Mouse (Mus musculus) intestine, embryonic 16.5 days (tissue): ENCODE results near the gene Arhgef1. TPM values are rescaled to one million over a fixed set of nuclear protein-coding genes. Genes with fewer than 3 reads are reported as not detected.
A peak's percentile ranks its signal among the peaks of the same experiment; 100 is the strongest.

Experiments used
- ATAC-seq: fragments of 200-750 bp; cut with Nextera tagmentation; 2 replicates; pipeline ENCODE4 v1.8.0; 2017; ENCODE audit warnings: moderate TSS enrichment, moderate library complexity
- H3K27ac ChIP-seq: fragments of 300-500 bp; sonication (generic); 2 replicates; pipeline ENCODE4 v1.5.1; 2014; ENCODE audit warnings: mild to moderate bottlenecking, low read length
- H3K27me3 ChIP-seq: fragments of 300-500 bp; sonication (generic); replicated peaks from 2 replicates; pipeline ENCODE4 v1.6.1; 2014; ENCODE audit warnings: low read length, control low read depth, mixed read lengths; ENCODE audit not compliant: control insufficient read depth, insufficient read depth
- H3K36me3 ChIP-seq: fragments of 300-500 bp; sonication (generic); 2 replicates; pipeline ENCODE4 v1.6.1; 2014; ENCODE audit warnings: low read length, control low read depth; ENCODE audit not compliant: control insufficient read depth, insufficient read depth
- H3K4me1 ChIP-seq: fragments of 300-500 bp; sonication (generic); 2 replicates; pipeline ENCODE4 v1.6.1; 2014; ENCODE audit warnings: low read length, control low read depth, mixed read lengths; ENCODE audit not compliant: control insufficient read depth, insufficient read depth
- H3K4me2 ChIP-seq: fragments of 300-500 bp; sonication (generic); 2 replicates; pipeline ENCODE4 v1.6.1; 2014; ENCODE audit warnings: low read depth, low read length, control low read depth
- H3K4me3 ChIP-seq: fragments of 300-500 bp; sonication (generic); 2 replicates; pipeline ENCODE4 v1.5.1; 2014; ENCODE audit warnings: mild to moderate bottlenecking, low read length
- H3K9ac ChIP-seq: fragments of 300-500 bp; sonication (generic); 2 replicates; pipeline ENCODE4 v1.6.1; 2014; ENCODE audit warnings: low read depth, low read length
- H3K9me3 ChIP-seq: fragments of 300-500 bp; sonication (generic); 2 replicates; pipeline ENCODE4 v1.6.1; 2016; ENCODE audit warnings: low read length, control low read depth; ENCODE audit not compliant: control insufficient read depth
- WGBS: fragments of 180-500 bp; shearing (Covaris S2); extraction: QIAGEN DNeasy Blood & Tissue Kit; methylation state at CpG from one replicate; pipeline ENCODE4 v1.1.7; 2014; 5-methylcytosine and 5-hydroxymethylcytosine counted together
- polyA plus RNA-seq: library from polyadenylated mRNA; unstranded; fragments of >200 nt; fragmentation: Nextera tagmentation; extraction: Ambion mirVana; gene quantifications from 2 replicates; pipeline ENCODE4 v1.2.1, GENCODE M21; 2015

The Arhgef1 gene
- polyA plus RNA-seq, 1 experiment from 2014 or later: 71.3 TPM

DNA sequence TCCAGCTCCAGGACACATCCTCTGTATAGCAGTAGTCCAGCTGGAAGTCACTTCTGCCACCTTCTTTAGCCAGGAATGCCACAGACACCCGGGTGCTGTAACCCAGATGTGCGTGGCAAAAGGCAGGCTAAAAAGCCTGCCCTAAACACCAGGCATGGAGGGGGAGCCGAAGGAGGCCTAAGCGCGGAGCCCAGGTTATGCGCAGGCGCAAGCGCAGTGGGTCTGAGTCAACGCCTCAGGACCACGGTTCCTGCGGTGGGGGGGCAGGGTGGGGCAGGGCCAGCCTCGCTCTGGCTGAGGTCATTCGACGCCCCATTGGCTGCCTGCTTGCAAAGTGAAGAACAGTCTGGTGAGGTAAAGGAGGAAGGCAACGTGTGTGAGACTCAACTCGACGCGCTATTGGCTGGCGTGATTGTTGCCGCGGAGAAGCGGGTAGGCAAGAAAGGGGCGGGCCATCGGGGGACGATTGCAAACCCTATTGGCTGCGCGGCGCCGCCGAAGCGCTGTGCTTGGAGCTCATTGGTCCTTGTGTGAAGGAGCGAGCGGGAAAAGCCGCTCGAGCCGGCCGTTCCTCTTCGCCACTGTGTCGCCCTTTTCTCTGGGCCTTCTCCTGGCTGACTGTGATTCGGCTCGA, 33.1 kb upstream of the Arhgef1 start, which contains the start of the genes Lypd4 and Dmrtc2:
Gene Lypd4, minus strand, starts transcription at position 410 of the 634 bp plus-strand sequence.
Gene Dmrtc2, plus strand, starts transcription at position 526 of the 634 bp plus-strand sequence.
- H3K9ac ChIP-seq: no peak within 1 kb of the TSS
- H3K27me3 ChIP-seq: peaks cover 3% of the 10 kb centered on the region; the same call in 1 of the 2 replicates
- H3K36me3 ChIP-seq: no peaks in the 10 kb centered on the region
- peaks cover 4% of the 10 kb centered on the region; the same call in 1 of the 2 replicates for H3K9me3 ChIP-seq
- no peak within 1 kb of the TSS for H3K27ac ChIP-seq
- H3K4me1 ChIP-seq: no peaks in the 10 kb centered on the region
- no peak within 1 kb of the TSS for H3K4me3 ChIP-seq
- no peak for ATAC-seq
- no peak within 1 kb of the TSS for H3K4me2 ChIP-seq
- 52% methylated on average over 39 of the region's 41 CpGs for WGBS

DNA sequence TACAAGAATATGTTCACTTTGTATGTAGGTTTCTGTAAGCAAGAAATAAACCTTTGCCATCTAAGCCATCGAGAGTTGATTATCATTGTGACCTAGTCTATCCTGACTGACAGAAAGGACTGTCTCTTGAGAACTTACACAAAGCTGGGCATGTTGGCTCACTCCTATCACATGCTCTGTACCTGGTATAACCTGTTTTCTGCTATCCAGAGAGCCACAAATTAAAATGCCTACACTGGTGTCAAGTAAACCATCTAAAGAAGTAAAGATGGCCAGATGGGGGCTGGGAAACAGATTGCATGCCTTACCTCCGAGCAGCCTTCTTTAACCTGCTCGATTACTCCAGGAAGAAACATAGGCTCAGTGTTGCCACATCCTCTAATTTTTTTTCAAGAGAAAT, 25.1 kb upstream of the Arhgef1 start:
- Histone ChIP-seq H3K36me3 (no peaks in the 10 kb centered on the region), H3K9ac (no peak overlapping the region), H3K4me3 (no peak overlapping the region), H3K4me1 (no peaks in the 10 kb centered on the region), H3K9me3 (no peaks in the 10 kb centered on the region), H3K27me3 (no peaks in the 10 kb centered on the region), H3K4me2 (no peak overlapping the region), H3K27ac (no peak overlapping the region)
- no peak for ATAC-seq
- WGBS: 59% methylated on average over 3 of the region's 3 CpGs

DNA sequence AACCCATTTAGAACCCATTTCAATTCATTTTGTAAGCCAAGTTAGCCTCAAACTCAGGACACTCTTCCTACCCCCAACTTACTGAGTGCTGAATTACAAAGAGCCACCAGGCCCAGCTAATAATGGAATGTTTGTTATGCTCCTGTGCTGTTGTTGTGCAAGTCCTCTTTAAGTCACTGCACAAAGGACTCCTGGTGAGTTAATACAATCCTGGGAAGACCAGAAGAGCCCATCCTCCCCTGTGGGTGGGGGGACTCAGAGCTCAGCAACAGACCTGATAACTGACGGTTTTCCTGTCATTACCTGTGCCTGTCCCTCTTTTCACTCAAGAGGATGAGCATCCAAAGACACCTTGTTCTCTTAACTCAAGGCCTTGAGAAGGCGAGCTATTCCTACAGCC, 23.1 kb upstream of the Arhgef1 start:
- no peak overlapping the region for H3K9ac ChIP-seq
- H3K9me3 ChIP-seq: no peaks in the 10 kb centered on the region
- no peaks in the 10 kb centered on the region for H3K36me3 ChIP-seq
- H3K4me3 ChIP-seq: no peak overlapping the region
- H3K27ac ChIP-seq: no peak overlapping the region
- no peaks in the 10 kb centered on the region for H3K4me1 ChIP-seq
- WGBS: 35% methylated on average over 2 of the region's 2 CpGs
- no peak for ATAC-seq
- H3K27me3 ChIP-seq: no peaks in the 10 kb centered on the region
- no peak overlapping the region for H3K4me2 ChIP-seq

DNA sequence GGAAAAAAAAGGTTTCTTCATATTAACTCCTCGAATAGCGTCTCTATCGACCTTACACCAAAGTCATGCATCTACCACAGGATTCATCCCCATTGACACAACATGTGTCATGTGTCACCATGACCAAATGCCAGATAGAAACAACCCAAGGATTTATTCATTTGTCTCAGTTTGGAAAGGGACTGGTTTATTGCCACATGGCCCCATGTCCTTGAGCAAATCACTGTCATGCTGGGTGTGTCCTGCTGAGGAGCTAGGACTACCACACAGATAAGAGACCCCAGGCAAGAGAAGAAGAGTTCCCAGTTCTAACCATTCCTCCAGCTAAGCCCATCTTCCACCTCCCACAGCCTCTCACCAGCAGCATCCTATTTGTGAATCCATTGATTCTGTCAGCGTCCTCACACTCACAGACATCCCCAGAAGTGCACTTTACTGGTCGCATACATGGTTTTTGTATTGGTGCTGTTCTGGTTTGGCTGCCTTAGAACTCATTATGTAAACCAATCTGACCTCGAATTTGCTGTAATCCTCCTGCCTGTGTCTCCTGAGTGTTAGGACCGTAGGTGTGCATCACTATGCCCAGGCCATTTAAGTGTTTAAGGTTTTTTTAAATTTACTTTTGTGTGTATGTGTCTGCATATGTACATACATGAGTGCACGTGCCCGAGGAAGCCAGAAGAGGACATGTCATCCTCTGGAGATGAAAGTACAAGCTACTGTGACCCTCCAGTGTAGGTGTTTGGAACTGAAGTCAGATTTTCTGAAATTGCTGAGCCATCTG, 20.1 kb upstream of the Arhgef1 start:
- Histone ChIP-seq H3K4me3 (no peak overlapping the region), H3K27ac (no peak overlapping the region), H3K36me3 (peaks cover 6% of the 10 kb centered on the region; the same call in 1 of the 2 replicates), H3K4me1 (peaks cover 18% of the 10 kb centered on the region), H3K9ac (no peak overlapping the region), H3K4me2 (no peak overlapping the region), H3K9me3 (no peaks in the 10 kb centered on the region), H3K27me3 (no peaks in the 10 kb centered on the region)
- 91% methylated on average over 9 of the region's 9 CpGs for WGBS
- ATAC-seq: no peak

DNA sequence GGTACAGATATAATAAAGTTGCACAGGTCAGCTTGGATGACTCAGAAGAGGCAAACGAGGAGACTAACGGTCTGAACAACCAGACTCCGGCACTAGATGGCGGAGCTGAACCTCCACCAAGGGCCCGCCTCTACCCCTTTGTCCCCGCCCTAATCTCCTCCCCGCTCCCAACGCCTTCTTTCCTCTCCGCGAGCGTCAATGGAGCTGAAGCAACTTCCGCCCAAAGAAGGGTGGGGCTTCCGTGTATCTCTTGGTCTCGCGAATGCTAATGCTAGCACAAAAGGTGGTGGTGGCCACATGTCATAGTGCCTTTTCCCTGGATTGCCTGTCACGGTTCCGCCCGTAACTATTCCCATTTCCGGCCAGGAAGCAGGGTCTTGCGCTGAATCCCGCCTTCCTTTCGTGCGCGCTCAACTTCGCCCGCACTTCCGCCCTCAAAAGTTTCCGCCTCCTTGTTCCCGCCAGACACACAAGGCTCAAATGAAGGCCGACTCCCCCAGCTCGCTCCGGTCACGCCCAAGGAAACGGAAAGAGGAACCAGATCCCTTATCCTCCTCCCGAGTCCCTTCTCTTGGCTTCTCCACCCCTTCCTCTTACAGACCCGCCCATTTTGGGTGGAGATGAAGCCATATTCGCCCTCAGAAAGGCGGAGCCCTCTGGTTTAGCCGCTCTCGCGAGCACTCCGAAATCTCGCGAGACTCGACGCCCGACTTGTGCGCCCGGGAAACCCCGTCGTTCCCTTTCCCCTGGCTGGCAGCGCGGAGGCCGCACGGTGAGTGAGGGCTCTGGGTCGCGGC, 18.6 kb upstream of the Arhgef1 start, which contains the start of gene Rps19:
Gene Rps19, plus strand, starts transcription at position 476 of the 797 bp plus-strand sequence.
- WGBS: under 1% methylated on average over 57 of the region's 57 CpGs
- Histone ChIP-seq H3K4me3 (peak within 1 kb of the TSS; percentile 99), H3K9ac (peak within 1 kb of the TSS; percentile 100), H3K4me2 (peak within 1 kb of the TSS; percentile 86), H3K27me3 (no peaks in the 10 kb centered on the region), H3K4me1 (peaks cover 21% of the 10 kb centered on the region), H3K9me3 (no peaks in the 10 kb centered on the region), H3K36me3 (peaks cover 21% of the 10 kb centered on the region), H3K27ac (peak within 1 kb of the TSS; percentile 89)
- peak; percentile 96 for ATAC-seq

DNA sequence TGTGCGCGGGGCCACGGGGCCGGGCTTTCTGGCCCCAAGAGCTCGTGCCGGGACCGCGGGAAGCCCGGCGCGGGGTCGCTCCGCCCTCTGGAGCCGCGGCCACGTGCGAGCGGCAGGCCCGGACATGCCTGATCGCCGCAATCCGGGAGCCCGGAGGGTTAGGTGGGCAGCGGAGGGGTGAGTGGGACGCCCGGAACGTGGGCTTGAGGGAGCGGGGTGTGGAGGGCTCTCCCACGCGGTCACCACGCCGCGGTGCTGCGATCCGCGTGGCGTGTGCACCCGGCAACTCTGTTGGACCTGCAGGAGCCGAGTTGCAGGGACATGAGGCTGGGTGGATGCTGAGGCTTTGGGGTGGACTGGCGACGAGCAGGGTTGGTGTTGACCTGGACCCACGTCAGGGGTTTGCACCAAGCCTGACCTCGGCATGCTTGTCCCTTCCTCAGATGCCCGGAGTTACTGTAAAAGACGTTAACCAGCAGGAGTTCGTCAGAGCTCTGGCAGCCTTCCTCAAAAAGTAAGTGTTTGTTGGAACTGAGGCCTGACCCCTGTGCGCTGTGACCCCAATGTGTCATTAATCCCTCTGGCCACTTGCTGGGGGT, 17.9 kb upstream of the Arhgef1 start:
- peak; percentile 2; the same call in 1 of the 2 replicates for ATAC-seq
- H3K27me3 ChIP-seq: no peaks in the 10 kb centered on the region

DNA sequence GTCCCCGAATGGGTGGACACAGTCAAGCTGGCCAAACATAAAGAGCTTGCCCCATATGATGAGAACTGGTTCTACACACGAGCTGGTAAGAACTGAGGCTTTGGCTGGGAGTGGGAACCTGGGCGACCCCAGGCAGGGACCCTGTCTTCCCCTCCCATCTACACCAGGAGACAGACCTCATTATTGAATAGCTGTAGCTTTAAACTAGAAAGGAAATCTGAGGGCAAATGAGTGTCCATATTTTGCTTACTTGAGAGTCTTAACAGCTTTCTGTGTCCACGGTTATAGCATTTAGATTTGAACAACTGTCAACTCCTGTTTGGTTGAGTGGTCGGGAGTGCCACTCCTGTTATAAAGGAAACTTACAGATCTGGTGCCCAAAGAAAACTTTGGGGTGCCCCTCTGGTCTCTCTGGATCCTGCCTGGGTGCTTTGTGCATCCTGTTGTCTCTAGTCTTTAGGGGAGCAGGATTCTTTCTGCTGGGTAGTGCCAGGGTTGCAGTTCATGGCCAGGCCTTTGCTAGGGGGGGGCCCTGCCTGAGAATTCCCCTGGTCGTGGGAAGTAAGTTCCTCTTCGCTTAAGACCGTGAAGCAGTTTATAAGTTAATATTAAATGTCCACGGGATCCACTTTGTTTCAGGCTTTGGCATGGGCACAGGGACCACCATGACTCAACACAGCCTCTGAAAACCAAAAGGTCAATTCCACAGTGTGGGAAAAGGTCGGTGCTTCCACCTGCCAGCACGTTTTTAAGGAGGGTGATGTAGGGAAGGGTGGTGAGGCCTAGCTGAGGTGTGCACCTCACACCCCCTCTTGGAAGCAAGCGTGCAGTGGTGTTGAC, 17.0 kb upstream of the Arhgef1 start:
- Histone ChIP-seq H3K4me1 (peaks cover 21% of the 10 kb centered on the region), H3K9me3 (no peaks in the 10 kb centered on the region), H3K4me3 (peak overlapping the region; percentile 99), H3K4me2 (peak overlapping the region; percentile 86), H3K9ac (peak overlapping the region; percentile 100), H3K36me3 (peaks cover 33% of the 10 kb centered on the region), H3K27me3 (no peaks in the 10 kb centered on the region), H3K27ac (peak overlapping the region; percentile 3; the same call in 1 of the 2 replicates)
- WGBS: 25% methylated on average over 12 of the region's 12 CpGs
- no peak for ATAC-seq

More for the DNA sequence above, 17.9 kb upstream of the Arhgef1 start:
- peak overlapping the region; percentile 86 for H3K4me2 ChIP-seq
- WGBS: under 1% methylated on average over 47 of the region's 47 CpGs
- peak overlapping the region; percentile 99 for H3K4me3 ChIP-seq
- H3K9me3 ChIP-seq: no peaks in the 10 kb centered on the region
- H3K36me3 ChIP-seq: peaks cover 28% of the 10 kb centered on the region
- H3K27ac ChIP-seq: peak overlapping the region; percentile 89
- peak overlapping the region; percentile 100 for H3K9ac ChIP-seq
- H3K4me1 ChIP-seq: peaks cover 21% of the 10 kb centered on the region

DNA sequence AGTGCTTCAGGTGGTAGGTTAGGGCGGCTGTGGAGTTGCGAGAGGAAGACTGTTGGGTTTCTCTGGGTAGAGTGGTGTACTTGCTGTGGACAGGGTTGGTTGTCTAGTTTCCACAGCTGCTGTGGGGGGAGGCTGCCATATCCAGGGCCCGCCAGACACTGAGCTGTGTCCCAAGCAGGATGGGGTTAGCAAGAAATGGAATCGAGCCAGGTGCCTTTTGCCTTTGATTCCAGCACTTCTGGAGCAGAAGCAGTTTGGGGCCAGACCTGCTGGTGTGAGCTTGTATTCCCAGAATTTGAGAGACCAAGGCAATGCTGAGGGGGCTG, 16.4 kb upstream of the Arhgef1 start:
- no peak for ATAC-seq
- Histone ChIP-seq H3K4me1 (peaks cover 21% of the 10 kb centered on the region), H3K4me3 (peak overlapping the region; percentile 99), H3K4me2 (peak overlapping the region; percentile 86), H3K27ac (0 out of 2 replicates have a peak overlapping the region, but pooled peaks have one; percentile 3), H3K9me3 (no peaks in the 10 kb centered on the region), H3K27me3 (no peaks in the 10 kb centered on the region), H3K36me3 (peaks cover 33% of the 10 kb centered on the region), H3K9ac (peak overlapping the region; percentile 100)
- 48% methylated on average over 4 of the region's 4 CpGs for WGBS
